Mouse (Mus musculus): ENCODE results near the gene Armc7.
A peak's percentile ranks its signal among the peaks of the same experiment; 100 is the strongest.

- TF ChIP-seq CHD2 (IDR thresholded peaks at IDR 0.05; ENCODE audit: low read length) (no peak), POLR2AphosphoS2 (IDR thresholded peaks at IDR 0.05; ENCODE audit: low read depth, low read length) (no peak), CTCF (conservative IDR thresholded peaks at IDR 0.05 in 1 of 2, IDR thresholded peaks at IDR 0.05 in 1 of 2; ENCODE audit: low read depth in 2 of 2, low read length in 2 of 2) (no peak), POLR2A (IDR thresholded peaks at IDR 0.05; ENCODE audit: low read depth, low read length) (no peak), CHD1 (IDR thresholded peaks at IDR 0.05; ENCODE audit: low read depth, low read length) (no peak), SMC3 (IDR thresholded peaks at IDR 0.05; ENCODE audit: low read depth, low read length) (no peak), NRF1 (IDR thresholded peaks at IDR 0.05; ENCODE audit: low read depth, low read length) (no peak), HCFC1 (IDR thresholded peaks at IDR 0.05; ENCODE audit: low read depth, low read length) (no peak), MAX (IDR thresholded peaks at IDR 0.05; ENCODE audit: low read length) (no peak), EP300 (IDR thresholded peaks at IDR 0.05; ENCODE audit: low read length) (peak; percentile 62; the same call in 1 of the 2 replicates), SIN3A (IDR thresholded peaks at IDR 0.05; ENCODE audit: low read length) (no peak), MAZ (IDR thresholded peaks at IDR 0.05; ENCODE audit: low read depth, low read length) (no peak), ZC3H11A (IDR thresholded peaks at IDR 0.05; ENCODE audit: low read depth, low read length) (no peak)
Observed at GRCm38 (mm10) chr11:115519581-115519980, 44.1 kb downstream of the Armc7 start.
